Mouse (Mus musculus) retina, postnatal 7 days (tissue): Measurements from ENCODE around the gene Cd55.
"Not testable (repeated sequence)": the region's sequence is repeated elsewhere in the genome, so short reads cannot be mapped to it uniquely, and the experiment has no call there.

Source experiments
- DNase-seq: peaks from one replicate; pipeline ENCODE4 v3.0.0-alpha.2; 2012; ENCODE audit warnings: low read depth, low spot score

The Cd55 gene

GRCm38 (mm10) chr1:130422664-130423111, 39.9 kb downstream of the Cd55 start, which contains the start of gene Cd55b:
TSS of gene Cd55b (minus strand) at chr1:130423009.
- no peak for DNase-seq

- not testable (repeated sequence) for DNase-seq
Measured at GRCm38 (mm10) chr1:130422033-130422432, 40.5 kb downstream of the Cd55 start.

GRCm38 (mm10) chr1:130397109-130397508, 65.4 kb downstream of the Cd55 start:
- DNase-seq = not testable (repeated sequence)
